Mouse (Mus musculus): ENCODE measurements around the gene Oog3. TPM values are rescaled to one million over a fixed set of nuclear protein-coding genes. Genes with fewer than 3 reads are reported as not detected.

Oog3 gene
- not detected in 4 replicates for total RNA-seq (2023; ENCODE audit: inconsistent age)

GRCm38 (mm10) chr4:144162563-144162962, at the start of gene Oog3:
Oog3 (minus strand) TSS chr4:144162663.

GRCm38 (mm10) chr4:144190419-144190818, 28.0 kb upstream of the Oog3 start, which contains the start of gene Oog2:
Oog2 (plus strand) TSS chr4:144190719.

Other genes starting within 250 kb of the Oog3 start
- gene Pramef25, start 211.6 kb downstream of the Oog3 start, total RNA-seq (2023; ENCODE audit: inconsistent age) = not detected in 4 replicates
- not detected in 4 replicates for gene Gm13101, start 195.7 kb downstream of the Oog3 start, total RNA-seq (2023; ENCODE audit: inconsistent age)
- gene Pramef17, start 168.3 kb downstream of the Oog3 start, total RNA-seq (2023; ENCODE audit: inconsistent age) = not detected in 4 replicates
- gene Pramel4, start 103.5 kb downstream of the Oog3 start, total RNA-seq (2023; ENCODE audit: inconsistent age) = not detected in 4 replicates
- gene Gm13102, start 56.2 kb downstream of the Oog3 start, total RNA-seq (2023; ENCODE audit: inconsistent age) = not detected in 4 replicates
- not detected in 4 replicates for gene Oog2, start 28.1 kb upstream of the Oog3 start, total RNA-seq (2023; ENCODE audit: inconsistent age)
- gene C87977, start 50.7 kb upstream of the Oog3 start, total RNA-seq (2023; ENCODE audit: inconsistent age) = not detected in 4 replicates
- gene Pramel5, start 117.8 kb upstream of the Oog3 start, total RNA-seq (2023; ENCODE audit: inconsistent age) = not detected in 4 replicates
- gene Gm13128, start 167.6 kb upstream of the Oog3 start, total RNA-seq (2023; ENCODE audit: inconsistent age) = not detected in 4 replicates
- not detected in 4 replicates for gene Gm13119, start 195.3 kb upstream of the Oog3 start, total RNA-seq (2023; ENCODE audit: inconsistent age)
- gene Pramef20, start 215.3 kb upstream of the Oog3 start, total RNA-seq (2023; ENCODE audit: inconsistent age) = not detected in 4 replicates
- gene Pramef12, start 245.8 kb upstream of the Oog3 start, total RNA-seq (2023; ENCODE audit: inconsistent age) = not detected in 4 replicates